Mouse (Mus musculus): ENCODE data around the gene Ddb2. TPM values are rescaled to one million over a fixed set of nuclear protein-coding genes. Genes with fewer than 3 reads are reported as not detected.
A peak's percentile ranks its signal among the peaks of the same experiment; 100 is the strongest.

The Ddb2 gene
- total RNA-seq (2014; rRNA removed) (4.4 and 5.0 TPM in 2 replicates), polyA plus RNA-seq (2012; rRNA removed) (4.8 and 7.9 TPM in 2 replicates)

GRCm38 (mm10) chr2:91236601-91237510, at the start of gene Ddb2:
Gene Ddb2, minus strand, starts transcription at chr2:91236982.
- Histone ChIP-seq H3K36me3 (ENCODE audit: control insufficient read depth, insufficient read depth, low read length) (0 out of 2 replicates have a peak, but pooled peaks cover 2% of the 10 kb centered on the region), H3K4me1 (ENCODE audit: control insufficient read depth, insufficient read depth, low read length) (peaks cover 3% of the 10 kb centered on the region; the same call in 1 of the 2 replicates), H3K4me3 (ENCODE audit: insufficient read depth, low read depth, low read length) (peak within 1 kb of the TSS; percentile 84), H3K79me2 (ENCODE audit: control insufficient read depth, insufficient read depth, low read length) (no peaks in the 10 kb centered on the region; the same call in 1 of the 2 replicates), H3K9ac (ENCODE audit: low read depth, low read length) (peak within 1 kb of the TSS; percentile 80), H3K27me3 (ENCODE audit: control insufficient read depth, insufficient read depth, low read length) (no peaks in the 10 kb centered on the region), H3K27ac (replicated peaks; ENCODE audit: insufficient read depth, low read depth, low read length) (peak within 1 kb of the TSS; percentile 89)
- WGBS: 1% methylated on average over 48 of the region's 48 CpGs
- DNase-seq (ENCODE audit: extremely low read depth, low read depth, low spot score): peak; percentile 92
- no peak for TF ChIP-seq CTCF (IDR thresholded peaks at IDR 0.05; ENCODE audit: low read depth, low read length)
- no peak for TF ChIP-seq POLR2A (IDR thresholded peaks at IDR 0.05; ENCODE audit: extremely low read depth, insufficient read depth, low read length)

- no peaks in the 10 kb centered on the region for H3K27me3 ChIP-seq (ENCODE audit: control insufficient read depth, insufficient read depth, low read length)
- no peak overlapping the region for H3K4me3 ChIP-seq (ENCODE audit: insufficient read depth, low read depth, low read length)
- H3K36me3 ChIP-seq (ENCODE audit: control insufficient read depth, insufficient read depth, low read length): no peaks in the 10 kb centered on the region
- H3K4me1 ChIP-seq (ENCODE audit: control insufficient read depth, insufficient read depth, low read length): no peaks in the 10 kb centered on the region
- TF ChIP-seq CTCF (IDR thresholded peaks at IDR 0.05; ENCODE audit: low read depth, low read length) (peak; percentile 96), POLR2A (IDR thresholded peaks at IDR 0.05; ENCODE audit: extremely low read depth, insufficient read depth, low read length) (no peak)
- H3K27ac ChIP-seq (replicated peaks; ENCODE audit: insufficient read depth, low read depth, low read length): no peak overlapping the region
- DNase-seq (ENCODE audit: extremely low read depth, low read depth, low spot score): peak; percentile 33
- no peaks in the 10 kb centered on the region for H3K79me2 ChIP-seq (ENCODE audit: control insufficient read depth, insufficient read depth, low read length)
- WGBS: 16% methylated on average over 7 of the region's 7 CpGs
- H3K9ac ChIP-seq (ENCODE audit: low read depth, low read length): no peak overlapping the region
These were observed 49.2 kb upstream of the Ddb2 start for GRCm38 (mm10) chr2:91285885-91286505.

GRCm38 (mm10) chr2:91284375-91285199, 47.8 kb upstream of the Ddb2 start:
- Histone ChIP-seq H3K4me3 (ENCODE audit: insufficient read depth, low read depth, low read length) (no peak overlapping the region), H3K4me1 (ENCODE audit: control insufficient read depth, insufficient read depth, low read length) (no peaks in the 10 kb centered on the region), H3K9ac (ENCODE audit: low read depth, low read length) (no peak overlapping the region), H3K27me3 (ENCODE audit: control insufficient read depth, insufficient read depth, low read length) (no peaks in the 10 kb centered on the region), H3K36me3 (ENCODE audit: control insufficient read depth, insufficient read depth, low read length) (no peaks in the 10 kb centered on the region), H3K27ac (replicated peaks; ENCODE audit: insufficient read depth, low read depth, low read length) (no peak overlapping the region), H3K79me2 (ENCODE audit: control insufficient read depth, insufficient read depth, low read length) (no peaks in the 10 kb centered on the region)
- DNase-seq (ENCODE audit: extremely low read depth, low read depth, low spot score): no peak
- WGBS: 83% methylated on average over 13 of the region's 13 CpGs
- TF ChIP-seq CTCF (IDR thresholded peaks at IDR 0.05; ENCODE audit: low read depth, low read length): no peak
- TF ChIP-seq POLR2A (IDR thresholded peaks at IDR 0.05; ENCODE audit: extremely low read depth, insufficient read depth, low read length): no peak

GRCm38 (mm10) chr2:91283972-91284371, 47.2 kb upstream of the Ddb2 start:
- no peak overlapping the region for H3K9ac ChIP-seq (ENCODE audit: low read depth, low read length)
- H3K27ac ChIP-seq (replicated peaks; ENCODE audit: insufficient read depth, low read depth, low read length): no peak overlapping the region
- H3K4me3 ChIP-seq (ENCODE audit: insufficient read depth, low read depth, low read length): no peak overlapping the region
- TF ChIP-seq CTCF (IDR thresholded peaks at IDR 0.05; ENCODE audit: low read depth, low read length) (no peak), POLR2A (IDR thresholded peaks at IDR 0.05; ENCODE audit: extremely low read depth, insufficient read depth, low read length) (no peak)
- no peaks in the 10 kb centered on the region for H3K36me3 ChIP-seq (ENCODE audit: control insufficient read depth, insufficient read depth, low read length)
- no peaks in the 10 kb centered on the region for H3K27me3 ChIP-seq (ENCODE audit: control insufficient read depth, insufficient read depth, low read length)
- no peaks in the 10 kb centered on the region for H3K79me2 ChIP-seq (ENCODE audit: control insufficient read depth, insufficient read depth, low read length)
- WGBS: 87% methylated on average over 3 of the region's 3 CpGs
- no peak for DNase-seq (ENCODE audit: extremely low read depth, low read depth, low spot score)
- no peaks in the 10 kb centered on the region for H3K4me1 ChIP-seq (ENCODE audit: control insufficient read depth, insufficient read depth, low read length)

GRCm38 (mm10) chr2:91281366-91281765, 44.6 kb upstream of the Ddb2 start:
- H3K4me3 ChIP-seq (ENCODE audit: insufficient read depth, low read depth, low read length): no peak overlapping the region
- H3K27me3 ChIP-seq (ENCODE audit: control insufficient read depth, insufficient read depth, low read length): no peaks in the 10 kb centered on the region
- H3K9ac ChIP-seq (ENCODE audit: low read depth, low read length): no peak overlapping the region
- no peaks in the 10 kb centered on the region for H3K36me3 ChIP-seq (ENCODE audit: control insufficient read depth, insufficient read depth, low read length)
- no peak for TF ChIP-seq CTCF (IDR thresholded peaks at IDR 0.05; ENCODE audit: low read depth, low read length)
- no peak for TF ChIP-seq POLR2A (IDR thresholded peaks at IDR 0.05; ENCODE audit: extremely low read depth, insufficient read depth, low read length)
- no peak overlapping the region for H3K27ac ChIP-seq (replicated peaks; ENCODE audit: insufficient read depth, low read depth, low read length)
- WGBS: 66% methylated on average over 5 of the region's 5 CpGs
- no peaks in the 10 kb centered on the region for H3K4me1 ChIP-seq (ENCODE audit: control insufficient read depth, insufficient read depth, low read length)
- no peak for DNase-seq (ENCODE audit: extremely low read depth, low read depth, low spot score)
- H3K79me2 ChIP-seq (ENCODE audit: control insufficient read depth, insufficient read depth, low read length): no peaks in the 10 kb centered on the region
